Mouse (Mus musculus): ENCODE data around the gene Lcn2. TPM values are rescaled to one million over a fixed set of nuclear protein-coding genes. Genes with fewer than 3 reads are reported as not detected.
A peak's percentile ranks its signal among the peaks of the same experiment; 100 is the strongest.
"Not testable (repeated sequence)": the region's sequence is repeated elsewhere in the genome, so short reads cannot be mapped to it uniquely, and the experiment has no call there.

Gene Lcn2
- total RNA-seq, 2 experiments from 2014 or later = 19.5 TPM; not detected in 1

GRCm38 (mm10) chr2:32380001-32380500 lies 8.0 kb downstream of the Lcn2 start:
- ATAC-seq (replicated peaks; ENCODE audit: low FRiP score, low TSS enrichment, poor library complexity, severe bottlenecking) = no peak

- ATAC-seq (replicated peaks; ENCODE audit: low FRiP score, low TSS enrichment, poor library complexity, severe bottlenecking) = no peak
These were observed 11.1 kb downstream of the Lcn2 start for GRCm38 (mm10) chr2:32376963-32377362.

DNA sequence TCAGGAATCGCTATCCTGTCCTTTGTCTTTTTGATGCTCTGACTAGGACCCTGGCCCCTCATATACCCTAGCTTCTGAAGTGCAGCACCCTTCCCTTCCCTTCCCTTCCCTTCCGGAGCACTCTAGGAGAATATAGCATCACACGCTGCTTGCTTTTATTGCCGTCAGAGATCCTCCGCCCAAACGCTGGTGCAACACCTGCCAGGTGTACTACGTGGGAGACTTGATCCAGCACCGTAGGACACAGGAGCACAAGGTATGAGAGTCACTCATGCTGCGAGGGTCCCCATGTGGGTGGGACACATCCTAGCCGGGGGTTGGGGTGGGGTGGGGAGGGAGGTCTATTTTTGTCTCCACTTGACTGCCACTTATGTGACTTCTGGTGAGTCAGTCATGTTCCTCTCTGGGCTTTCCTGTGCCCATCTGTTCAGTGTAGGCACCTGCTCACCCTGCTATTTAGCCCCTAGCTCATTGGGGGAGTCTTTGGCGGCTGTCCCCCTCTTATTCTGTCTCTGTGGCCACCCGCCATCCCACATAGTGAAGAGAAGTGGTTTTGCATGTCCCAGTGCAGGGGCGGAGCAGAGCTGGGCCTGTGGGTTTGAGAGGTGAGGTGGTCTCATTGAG lies 12.6 kb downstream of the Lcn2 start:
- ATAC-seq (replicated peaks; ENCODE audit: low FRiP score, low TSS enrichment, poor library complexity, severe bottlenecking) = no peak

GRCm38 (mm10) chr2:32374191-32374590 lies 13.9 kb downstream of the Lcn2 start:
- no peak for ATAC-seq (replicated peaks; ENCODE audit: low FRiP score, low TSS enrichment, poor library complexity, severe bottlenecking)

- no peak for ATAC-seq (replicated peaks; ENCODE audit: low FRiP score, low TSS enrichment, poor library complexity, severe bottlenecking)
These were observed 20.7 kb downstream of the Lcn2 start for GRCm38 (mm10) chr2:32367315-32367714.

GRCm38 (mm10) chr2:32364121-32364520 lies 23.9 kb downstream of the Lcn2 start:
- ATAC-seq (replicated peaks; ENCODE audit: low FRiP score, low TSS enrichment, poor library complexity, severe bottlenecking) = no peak

- ATAC-seq (replicated peaks; ENCODE audit: low FRiP score, low TSS enrichment, poor library complexity, severe bottlenecking) = 0 out of 2 replicates have a peak, but pooled peaks have one; percentile 3
These were observed 24.5 kb downstream of the Lcn2 start for GRCm38 (mm10) chr2:32363376-32364106.

GRCm38 (mm10) chr2:32362817-32363340 lies 25.2 kb downstream of the Lcn2 start:
- ATAC-seq (replicated peaks; ENCODE audit: low FRiP score, low TSS enrichment, poor library complexity, severe bottlenecking) = peak; percentile 79

DNA sequence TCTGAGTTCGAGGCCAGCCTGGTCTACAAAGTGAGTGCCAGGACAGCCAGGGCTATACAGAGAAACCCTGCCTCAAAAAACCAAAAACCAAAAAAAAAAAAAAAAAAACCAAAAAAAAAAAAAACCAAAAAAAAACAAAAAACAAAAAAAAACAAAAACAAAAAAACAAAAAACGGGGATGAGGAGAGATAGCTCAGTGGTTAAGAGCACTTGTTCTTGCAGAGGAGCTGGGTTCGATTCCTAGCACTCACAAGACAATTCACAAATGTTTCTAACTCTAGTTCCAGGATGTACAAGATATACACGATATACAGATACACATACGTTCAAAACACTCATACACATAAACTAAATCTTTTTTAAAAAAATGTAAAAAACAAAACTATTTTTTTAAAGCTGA lies 25.8 kb downstream of the Lcn2 start:
- not testable (repeated sequence) for ATAC-seq (replicated peaks; ENCODE audit: low FRiP score, low TSS enrichment, poor library complexity, severe bottlenecking)

GRCm38 (mm10) chr2:32361437-32361836 lies 26.6 kb downstream of the Lcn2 start:
- ATAC-seq (replicated peaks; ENCODE audit: low FRiP score, low TSS enrichment, poor library complexity, severe bottlenecking) = peak; percentile 64

- ATAC-seq (replicated peaks; ENCODE audit: low FRiP score, low TSS enrichment, poor library complexity, severe bottlenecking) = no peak
These were observed 27.3 kb downstream of the Lcn2 start for GRCm38 (mm10) chr2:32360741-32361140.

DNA sequence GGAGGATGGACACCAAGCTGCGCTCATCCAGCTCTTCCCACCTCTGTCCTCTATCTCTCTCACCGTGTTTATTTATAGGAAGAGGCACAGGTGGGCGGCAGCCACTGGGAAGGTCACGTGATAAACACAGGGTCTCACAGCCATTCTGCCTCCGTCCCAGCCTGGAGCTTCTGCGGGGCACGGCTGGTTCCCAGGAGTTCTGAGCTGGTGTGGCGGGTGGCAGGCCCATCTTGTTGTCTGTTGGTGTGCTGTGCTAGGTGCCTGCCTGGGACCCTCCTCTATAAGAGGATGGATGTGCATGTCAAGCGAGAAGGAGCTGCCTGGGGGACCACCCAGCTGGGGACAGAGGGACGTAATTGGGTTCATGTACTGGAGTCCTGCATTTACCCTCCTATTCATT lies 29.7 kb downstream of the Lcn2 start:
- ATAC-seq (replicated peaks; ENCODE audit: low FRiP score, low TSS enrichment, poor library complexity, severe bottlenecking) = no peak

DNA sequence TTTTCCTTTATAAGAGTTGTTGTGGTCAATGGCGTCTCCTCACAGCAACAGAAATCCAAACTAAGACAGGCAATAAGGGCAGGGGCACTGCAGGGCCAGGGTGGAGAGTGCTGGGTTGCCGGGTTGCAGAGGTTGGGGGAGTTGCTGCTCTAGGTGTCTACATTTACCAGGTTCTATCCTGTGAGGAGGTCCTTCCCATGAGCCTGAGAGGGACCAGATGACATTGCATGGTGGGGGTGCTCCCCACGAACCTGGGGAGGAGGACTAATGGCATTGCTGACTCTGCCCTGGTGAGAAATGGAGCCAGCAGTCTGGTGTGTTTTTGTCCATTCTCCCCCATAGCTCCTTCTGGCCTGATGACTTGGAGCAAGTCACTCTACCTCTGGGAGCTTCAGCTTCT lies 30.3 kb downstream of the Lcn2 start:
- no peak for ATAC-seq (replicated peaks; ENCODE audit: low FRiP score, low TSS enrichment, poor library complexity, severe bottlenecking)

- ATAC-seq (replicated peaks; ENCODE audit: low FRiP score, low TSS enrichment, poor library complexity, severe bottlenecking) = no peak
These were observed 31.8 kb downstream of the Lcn2 start for GRCm38 (mm10) chr2:32356216-32356615.

DNA sequence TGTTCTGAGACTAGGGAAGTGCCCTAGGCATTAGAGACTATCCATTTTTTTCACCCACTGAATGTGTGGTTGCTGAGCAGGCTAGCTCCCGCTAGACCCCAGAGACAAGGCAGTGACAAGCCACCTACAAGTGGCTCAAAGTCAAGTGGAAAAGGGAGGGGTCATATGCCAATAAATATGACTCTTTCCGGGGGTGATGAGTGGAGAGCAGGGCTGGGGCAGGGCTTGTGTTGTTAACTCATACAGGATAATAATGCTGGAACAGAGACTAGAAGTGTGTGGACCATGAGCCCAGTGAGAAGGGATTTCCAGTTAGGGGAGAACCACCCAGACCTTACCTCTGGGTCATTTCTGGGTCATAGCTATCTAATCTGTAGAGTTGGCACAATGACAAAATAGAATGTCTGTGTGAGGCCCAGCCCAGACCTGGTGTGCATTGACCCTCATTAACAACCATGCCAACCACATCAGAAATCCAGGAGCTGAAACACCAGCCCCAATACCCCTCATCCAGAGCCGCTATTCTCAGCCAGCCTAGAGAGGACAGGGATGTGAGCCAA lies 33.6 kb downstream of the Lcn2 start:
- no peak for ATAC-seq (replicated peaks; ENCODE audit: low FRiP score, low TSS enrichment, poor library complexity, severe bottlenecking)

GRCm38 (mm10) chr2:32353836-32354235 lies 34.2 kb downstream of the Lcn2 start:
- no peak for ATAC-seq (replicated peaks; ENCODE audit: low FRiP score, low TSS enrichment, poor library complexity, severe bottlenecking)

DNA sequence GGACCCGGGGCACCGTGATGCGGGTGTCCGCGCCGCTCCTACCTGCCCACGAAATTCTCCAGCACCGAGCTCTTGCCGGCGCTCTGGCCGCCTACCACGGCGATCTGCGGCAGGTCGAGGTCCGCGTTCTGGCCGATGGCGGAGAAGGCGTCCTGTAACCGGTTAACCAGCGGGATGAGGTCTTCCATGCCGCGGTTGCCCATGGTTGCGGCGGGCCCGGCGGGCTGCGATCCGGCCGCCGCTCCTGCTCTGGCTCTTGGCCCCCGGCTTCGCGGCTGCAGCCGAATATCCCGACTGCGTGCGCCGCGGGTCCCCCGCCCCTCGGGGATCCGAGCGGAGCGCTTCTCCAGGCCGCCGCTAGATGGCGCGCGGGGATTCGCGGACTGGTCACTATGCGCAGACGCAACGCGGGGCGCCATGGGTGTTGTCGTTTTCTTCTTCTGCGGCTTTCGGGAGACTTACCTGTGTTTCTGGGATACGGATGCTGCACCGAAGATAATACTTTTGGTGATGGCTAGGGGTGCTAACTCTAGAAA lies 35.0 kb downstream of the Lcn2 start, which contains the start of gene Dnm1:
Gene Dnm1 (minus strand): TSS at position 332 of the 536 bp plus-strand sequence.
- peak; percentile 75 for ATAC-seq (replicated peaks; ENCODE audit: low FRiP score, low TSS enrichment, poor library complexity, severe bottlenecking)

DNA sequence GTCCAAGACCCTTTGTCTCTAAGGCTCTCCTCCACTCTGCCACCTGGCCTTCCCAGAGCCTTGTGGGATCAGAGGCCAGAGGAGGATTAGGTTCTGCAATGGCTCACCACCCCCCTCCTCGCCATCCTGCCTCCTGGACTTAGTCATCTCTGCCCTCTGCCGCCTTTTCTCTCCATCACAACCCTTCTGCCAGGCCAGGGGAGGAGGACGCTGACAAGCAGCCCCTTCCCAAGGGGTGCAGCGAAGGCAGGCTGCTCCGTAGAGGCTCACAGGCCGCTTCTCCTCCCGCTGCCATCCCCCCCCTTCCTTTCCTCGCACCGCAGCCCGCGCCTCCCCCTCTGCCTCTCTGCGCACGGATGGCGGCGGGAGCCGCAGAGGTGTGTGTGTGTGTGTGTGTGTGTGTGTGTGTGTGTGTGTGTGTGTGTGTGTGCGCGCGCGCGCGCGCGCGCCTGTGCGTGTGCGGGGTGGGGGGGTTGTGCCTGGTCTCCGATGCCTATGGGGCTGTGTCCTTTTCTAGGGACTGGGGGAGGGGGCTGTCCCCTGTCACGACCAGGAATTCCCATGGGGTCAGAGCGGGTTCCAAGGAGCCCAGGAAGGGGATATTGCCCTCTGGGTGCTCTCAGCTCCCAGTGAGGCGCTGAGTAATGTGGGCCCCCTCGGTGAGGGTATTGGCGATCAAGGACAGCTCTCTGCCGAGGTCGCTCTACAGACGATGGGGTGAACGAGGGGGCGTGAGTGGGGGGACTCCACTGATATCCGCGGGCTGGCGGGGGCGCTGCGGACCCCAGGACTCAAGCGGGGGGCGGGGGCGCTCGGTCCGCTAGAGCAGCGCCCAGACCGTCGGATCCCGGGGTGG lies 35.7 kb downstream of the Lcn2 start, which contains the start of gene Ciz1:
Gene Ciz1 (plus strand): TSS at position 177 of the 856 bp plus-strand sequence.
- ATAC-seq (replicated peaks; ENCODE audit: low FRiP score, low TSS enrichment, poor library complexity, severe bottlenecking) = no peak

DNA sequence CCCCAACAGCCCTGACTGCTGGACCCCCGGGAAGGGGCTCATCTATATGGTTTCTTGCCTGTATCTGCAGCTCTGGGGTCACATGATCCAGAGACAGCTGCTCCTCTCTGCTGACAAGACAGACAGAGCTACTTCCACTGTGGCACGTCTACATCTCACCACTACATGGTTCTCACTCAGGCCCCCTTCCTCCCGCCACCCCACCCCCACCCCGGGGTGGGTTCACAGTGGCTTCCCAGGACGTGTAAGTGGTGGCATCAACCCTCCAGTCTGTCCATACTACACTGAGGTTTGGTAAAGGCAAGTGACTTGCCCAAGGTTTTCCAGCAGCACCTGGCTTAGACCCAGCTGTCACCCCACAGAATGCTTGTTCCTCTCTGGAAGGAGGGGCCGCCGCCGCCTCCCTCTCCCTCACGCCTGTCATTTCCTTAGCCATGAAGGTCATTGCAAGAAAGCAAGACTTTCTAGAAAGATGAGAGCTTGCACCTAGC lies 36.5 kb downstream of the Lcn2 start:
- ATAC-seq (replicated peaks; ENCODE audit: low FRiP score, low TSS enrichment, poor library complexity, severe bottlenecking) = no peak

Data from megakaryocyte-erythroid progenitor cell, adult 5-6 weeks (primary cell).